In the genomic region with DNA sequence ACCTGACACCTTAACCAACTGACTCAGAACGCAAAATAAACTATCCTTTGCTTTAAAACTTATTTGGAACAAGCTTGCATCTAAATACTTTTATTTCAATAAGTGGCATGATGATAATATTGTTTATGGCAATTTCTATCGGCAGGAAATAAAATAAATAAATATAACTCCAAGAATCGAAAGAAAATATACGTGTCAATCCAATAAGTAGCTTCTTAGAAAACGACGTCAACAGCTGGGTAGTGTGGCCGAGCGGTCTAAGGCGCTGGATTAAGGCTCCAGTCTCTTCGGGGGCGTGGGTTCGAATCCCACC, we compare ENCODE assay signal across 8 mouse cellular contexts. TPM values are rescaled to one million over a fixed set of nuclear protein-coding genes. Genes with fewer than 3 reads are reported as not detected.
A peak's percentile ranks its signal among the peaks of the same experiment; 100 is the strongest.
DNase-seq lines count a peak whose midpoint lies in the region; ATAC-seq and TF ChIP-seq lines count a peak whose summit lies in the region.

No protein-coding gene starts in this region.

- no peak for TF ChIP-seq CTCF in lung, embryonic 14.5 days (IDR thresholded peaks at IDR 0.05; ENCODE audit: low read depth)

- DNase-seq in lung, embryonic 14.5 days = no peak
- DNase-seq in lung, postnatal 25 days (ENCODE audit: low spot score) = no peak
- DNase-seq in limb, embryonic 10.5 days (ENCODE audit: low spot score) = no peak
- DNase-seq in Muller cell, postnatal 12 days (ENCODE audit: inconsistent ontology term) = no peak
- DNase-seq in adrenal gland, adult 18-20 months (ENCODE audit: low spot score in 2 of 2) = no peak
- no peak for DNase-seq in testis, postnatal 14 days (ENCODE audit: low spot score)

- no peak overlapping the region for H3K27ac ChIP-seq in lung, embryonic 14.5 days (ENCODE audit: low read depth)
- peak overlapping the region; percentile 95; the same call in 1 of the 2 replicates for H3K27ac ChIP-seq in limb, embryonic 10.5 days
- H3K27ac ChIP-seq in neural tube, embryonic 15.5 days (replicated peaks) = no peak overlapping the region

- ATAC-seq in lung, embryonic 14.5 days (ENCODE audit: insufficient read depth) = peak; percentile 93
- ATAC-seq in erythroblast, adult 5-6 weeks (replicated peaks; ENCODE audit: low FRiP score, poor library complexity, severe bottlenecking) = 0 out of 2 replicates have a peak, but pooled peaks have one; percentile 16
- no peak for ATAC-seq in neural tube, embryonic 15.5 days (ENCODE audit: low FRiP score)

- peak overlapping the region; percentile 28; the same call in 1 of the 2 replicates for H3K9ac ChIP-seq in lung, embryonic 14.5 days
- H3K9ac ChIP-seq in neural tube, embryonic 15.5 days (replicated peaks) = no peak overlapping the region

- H3K36me3 ChIP-seq in lung, embryonic 14.5 days (ENCODE audit: insufficient read depth) = no peaks in the 10 kb centered on the region
- peaks cover 10% of the 10 kb centered on the region; the same call in 1 of the 2 replicates for H3K36me3 ChIP-seq in limb, embryonic 10.5 days
- H3K36me3 ChIP-seq in neural tube, embryonic 15.5 days = no peaks in the 10 kb centered on the region

- peak overlapping the region; percentile 93 for H3K4me3 ChIP-seq in lung, embryonic 14.5 days (ENCODE audit: low read depth, low read length)
- H3K4me3 ChIP-seq in limb, embryonic 10.5 days = peak overlapping the region; percentile 98
- H3K4me3 ChIP-seq in neural tube, embryonic 15.5 days (replicated peaks) = peak overlapping the region; percentile 97

- H3K9me3 ChIP-seq in lung, embryonic 14.5 days (ENCODE audit: low read depth, low read length) = no peaks in the 10 kb centered on the region
- H3K9me3 ChIP-seq in limb, embryonic 10.5 days (replicated peaks) = no peaks in the 10 kb centered on the region
- no peaks in the 10 kb centered on the region for H3K9me3 ChIP-seq in neural tube, embryonic 15.5 days (replicated peaks)

- no peaks in the 10 kb centered on the region for H3K27me3 ChIP-seq in lung, embryonic 14.5 days (ENCODE audit: insufficient read depth, low read length)
- H3K27me3 ChIP-seq in limb, embryonic 10.5 days (ENCODE audit: low read depth, poor library complexity, severe bottlenecking) = no peaks in the 10 kb centered on the region
- H3K27me3 ChIP-seq in neural tube, embryonic 15.5 days (replicated peaks) = no peaks in the 10 kb centered on the region

- peak overlapping the region; percentile 73 for H3K4me2 ChIP-seq in lung, embryonic 14.5 days
- peak overlapping the region; percentile 72 for H3K4me2 ChIP-seq in neural tube, embryonic 15.5 days

- no peaks in the 10 kb centered on the region for H3K4me1 ChIP-seq in lung, embryonic 14.5 days (ENCODE audit: insufficient read depth)
- H3K4me1 ChIP-seq in limb, embryonic 10.5 days = peaks cover 23% of the 10 kb centered on the region
- H3K4me1 ChIP-seq in neural tube, embryonic 15.5 days = peaks cover 18% of the 10 kb centered on the region

- WGBS in lung, embryonic 14.5 days = 7% methylated on average over 12 of the region's 12 CpGs
- WGBS in limb, embryonic 10.5 days = 12% methylated on average over 12 of the region's 12 CpGs
- 10% methylated on average over 12 of the region's 12 CpGs for WGBS in neural tube, embryonic 15.5 days

RNA-seq across cellular contexts. Expression of a gene that starts 0.3 kb away (rescaled TPM):
- 24.3 and 24.6 TPM in 2 replicates for polyA plus RNA-seq in lung, embryonic 14.5 days (2014; fragmentation: Nextera tagmentation; extraction: Ambion mirVana)
- total RNA-seq in erythroblast, adult 5-6 weeks (2015; ENCODE audit: low replicate concordance) = 3.1 and 3.3 TPM in 2 replicates
- total RNA-seq in erythroblast, adult 5-6 weeks (2017; ENCODE audit: low replicate concordance) = 1.5 and 6.2 TPM in 2 replicates
- 46.1 and 50.7 TPM in 2 replicates for polyA plus RNA-seq in limb, embryonic 10.5 days (2016; fragmentation: Nextera tagmentation; extraction: Ambion mirVana)
- polyA plus RNA-seq in neural tube, embryonic 15.5 days (2015; fragmentation: Nextera tagmentation; extraction: Ambion mirVana) = 23.4 and 26.4 TPM in 2 replicates
- total RNA-seq in adrenal gland, adult 18-20 months (2021) = 10 to 100 TPM; 20.8 to 23.5 TPM
